Mouse (Mus musculus): ENCODE data around the gene Cyp4x1.
"Not testable (repeated sequence)": the region's sequence is repeated elsewhere in the genome, so short reads cannot be mapped to it uniquely, and the experiment has no call there.

Cyp4x1 gene

GRCm38 (mm10) chr4:115133621-115134295 is at the start of gene Cyp4x1:
Gene Cyp4x1, minus strand, starts transcription at chr4:115134281.
- in situ Hi-C loops (cut with MboI) = no loop called here

- in situ Hi-C loops (cut with MboI) = not testable (repeated sequence)
These were observed 42.1 kb upstream of the Cyp4x1 start for GRCm38 (mm10) chr4:115176201-115176600.

GRCm38 (mm10) chr4:115174694-115175353 is 40.7 kb upstream of the Cyp4x1 start:
- in situ Hi-C loops (cut with MboI) = no loop called here

- in situ Hi-C loops (cut with MboI) = not testable (repeated sequence)
These were observed 24.9 kb upstream of the Cyp4x1 start for GRCm38 (mm10) chr4:115158963-115159362.

- in situ Hi-C loops (cut with MboI) = no loop called here
These were observed 20.6 kb upstream of the Cyp4x1 start for GRCm38 (mm10) chr4:115154723-115155122.

GRCm38 (mm10) chr4:115134296-115134630 is 182 bp upstream of the Cyp4x1 start:
- in situ Hi-C loops (cut with MboI) = no loop called here

GRCm38 (mm10) chr4:115133085-115133484 is 996 bp downstream of the Cyp4x1 start:
- in situ Hi-C loops (cut with MboI) = no loop called here

GRCm38 (mm10) chr4:115124713-115125112 is 9.4 kb downstream of the Cyp4x1 start:
- in situ Hi-C loops (cut with MboI) = no loop called here

GRCm38 (mm10) chr4:115123507-115123906 is 10.6 kb downstream of the Cyp4x1 start:
- in situ Hi-C loops (cut with MboI) = no loop called here

- in situ Hi-C loops (cut with MboI) = no loop called here
These were observed 12.5 kb downstream of the Cyp4x1 start for GRCm38 (mm10) chr4:115121608-115122007.

GRCm38 (mm10) chr4:115121162-115121561 is 12.9 kb downstream of the Cyp4x1 start:
- in situ Hi-C loops (cut with MboI) = no loop called here

- in situ Hi-C loops (cut with MboI) = no loop called here
These were observed 14.4 kb downstream of the Cyp4x1 start for GRCm38 (mm10) chr4:115119642-115120041.

GRCm38 (mm10) chr4:115113266-115113665 is 20.8 kb downstream of the Cyp4x1 start:
- in situ Hi-C loops (cut with MboI) = no loop called here

- in situ Hi-C loops (cut with MboI) = no loop called here
These were observed 22.9 kb downstream of the Cyp4x1 start for GRCm38 (mm10) chr4:115111167-115111566.

- in situ Hi-C loops (cut with MboI) = no loop called here
These were observed 30.6 kb downstream of the Cyp4x1 start for GRCm38 (mm10) chr4:115103510-115103909.

GRCm38 (mm10) chr4:115101682-115102081 is 32.4 kb downstream of the Cyp4x1 start:
- in situ Hi-C loops (cut with MboI) = no loop called here

GRCm38 (mm10) chr4:115097146-115097496 is 37.0 kb downstream of the Cyp4x1 start:
- in situ Hi-C loops (cut with MboI) = no loop called here

- in situ Hi-C loops (cut with MboI) = no loop called here
These were observed 37.5 kb downstream of the Cyp4x1 start for GRCm38 (mm10) chr4:115096435-115097145.

- in situ Hi-C loops (cut with MboI) = no loop called here
These were observed 38.2 kb downstream of the Cyp4x1 start for GRCm38 (mm10) chr4:115095671-115096434.

GRCm38 (mm10) chr4:115094056-115094455 is 40.0 kb downstream of the Cyp4x1 start:
- in situ Hi-C loops (cut with MboI) = no loop called here

GRCm38 (mm10) chr4:115093331-115093864 is 40.7 kb downstream of the Cyp4x1 start:
- in situ Hi-C loops (cut with MboI) = no loop called here

GRCm38 (mm10) chr4:115091806-115092205 is 42.3 kb downstream of the Cyp4x1 start:
- in situ Hi-C loops (cut with MboI) = no loop called here
